Mouse (Mus musculus) megakaryocyte, embryonic 14.5 days (primary cell): ENCODE measurements around the gene Arhgef3.

Experiments
- FLI1 ChIP-seq: IDR thresholded peaks from 2 replicates; pipeline ENCODE4 v1.6.1; 2012; ENCODE audit warnings: low read length, inconsistent platforms, mixed read lengths
- GATA1 ChIP-seq: IDR thresholded peaks from 3 replicates; pipeline ENCODE4 v1.6.1; 2012; ENCODE audit warnings: mixed read lengths, low read length, inconsistent platforms, borderline replicate concordance

DNA sequence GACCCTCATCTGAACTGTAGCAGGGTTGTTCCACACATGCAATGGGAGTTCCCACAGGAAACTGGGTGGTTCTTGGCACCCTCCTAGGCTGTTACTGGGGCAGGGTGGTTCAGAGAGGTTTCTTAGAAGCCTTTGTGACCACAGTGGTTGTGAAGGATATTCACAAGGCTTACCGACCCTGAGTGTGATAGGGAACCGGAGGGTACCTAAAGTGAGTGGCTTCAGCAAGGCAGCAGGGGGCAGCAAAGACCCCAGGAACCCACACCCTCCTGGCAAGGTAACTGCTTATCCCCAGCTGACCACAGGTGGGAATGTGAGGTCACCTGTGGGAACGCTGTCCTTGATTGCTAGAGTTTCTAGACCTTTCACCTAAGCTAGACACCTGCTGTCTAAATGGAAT is 77.8 kb downstream of the Arhgef3 start:
- TF ChIP-seq GATA1 (no peak), FLI1 (no peak)
